Mouse (Mus musculus): Measurements from ENCODE around the gene Dolk.

The Dolk gene

GRCm38 (mm10) chr2:30286192-30287026 lies at the start of gene Dolk, which contains the start of gene Nup188:
TSS of gene Dolk (minus strand) at chr2:30286334.
TSS of gene Nup188 (plus strand) at chr2:30286397.
- DNase-seq, result peak; percentile 99

DNA sequence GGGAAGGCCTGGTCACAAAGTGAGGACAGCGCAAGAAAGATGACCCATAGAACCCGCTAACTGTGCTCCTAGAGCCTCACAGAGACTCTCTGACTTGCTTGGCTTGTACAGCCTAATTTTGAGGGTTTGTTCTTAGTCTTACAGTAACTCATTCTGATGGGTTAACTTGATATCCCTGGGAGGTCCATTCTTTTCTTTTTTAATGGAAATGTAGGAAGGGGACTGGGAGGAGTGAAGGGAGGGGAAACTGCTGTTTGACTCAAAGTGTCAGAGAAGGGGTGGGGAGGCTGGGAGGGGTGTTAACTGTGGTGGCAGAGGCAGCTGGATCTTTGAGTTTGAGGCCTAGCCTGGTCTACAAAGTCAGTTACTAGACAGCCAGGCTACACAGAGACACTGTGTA lies 49.2 kb upstream of the Dolk start:
- DNase-seq, result no peak

DNA sequence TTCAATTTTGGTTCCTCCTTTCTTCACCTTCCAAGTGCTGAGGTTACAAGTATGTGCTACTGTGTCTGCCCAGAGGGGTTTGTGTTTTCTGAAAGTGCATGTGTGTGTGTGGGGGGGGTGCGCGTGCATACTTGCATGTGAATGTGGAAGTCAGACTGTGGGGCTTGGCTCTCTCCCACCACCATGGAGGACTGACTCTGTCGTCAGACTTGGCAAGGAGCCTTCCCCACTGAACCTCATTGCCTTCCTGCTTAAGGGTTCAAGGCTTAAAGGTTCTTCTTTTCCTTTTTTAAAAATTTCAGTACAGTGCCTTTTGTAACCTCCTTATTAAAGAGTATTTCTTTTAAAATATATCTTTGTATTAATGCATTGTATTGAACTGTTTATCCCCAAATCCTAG lies 42.7 kb upstream of the Dolk start:
- DNase-seq, result no peak

- no peak for DNase-seq
These were observed 41.1 kb upstream of the Dolk start for GRCm38 (mm10) chr2:30327276-30327675.

DNA sequence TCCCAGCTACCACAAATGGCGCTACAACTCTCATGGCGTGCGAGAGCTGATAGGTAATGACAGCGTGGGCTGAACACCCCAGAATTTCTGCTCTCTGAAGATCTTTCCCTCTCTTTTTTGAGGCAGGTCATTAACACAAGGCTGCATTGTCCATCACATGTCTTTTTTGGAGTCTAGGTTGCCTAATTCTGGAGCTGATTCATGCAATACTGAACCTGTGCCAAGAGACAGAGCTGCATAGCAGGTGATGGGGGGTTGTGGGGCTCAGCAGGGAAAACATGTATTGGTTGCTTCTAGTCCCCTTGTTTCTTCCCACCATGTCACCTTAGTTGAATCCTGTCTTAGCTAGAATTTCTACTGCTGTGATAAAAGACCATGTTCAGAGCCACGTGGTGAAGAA lies 39.2 kb upstream of the Dolk start:
- no peak for DNase-seq

GRCm38 (mm10) chr2:30323111-30323510 lies 37.0 kb upstream of the Dolk start:
- DNase-seq, result no peak

- DNase-seq, result no peak
These were observed 33.1 kb upstream of the Dolk start for GRCm38 (mm10) chr2:30319260-30319659.

DNA sequence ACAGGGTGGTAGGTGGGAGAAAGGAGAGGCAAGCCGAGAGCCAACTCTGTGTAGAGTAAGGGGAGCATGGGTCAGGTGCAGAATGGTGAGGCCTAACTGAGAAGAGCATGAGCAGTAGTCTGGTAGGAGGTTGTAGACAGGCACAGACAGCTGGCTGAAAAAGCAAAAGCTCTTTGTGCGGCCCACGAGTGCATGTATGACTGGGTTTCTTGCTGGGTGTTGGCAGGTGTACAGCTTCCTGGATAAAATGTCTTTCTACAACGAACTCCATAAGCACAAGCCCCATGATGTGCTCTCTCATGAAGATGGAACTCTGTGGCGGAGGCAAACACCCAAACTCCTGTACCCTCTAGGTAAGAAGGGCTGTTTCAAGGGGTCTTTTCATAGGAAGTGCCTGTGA lies 30.8 kb upstream of the Dolk start:
- no peak for DNase-seq

GRCm38 (mm10) chr2:30316136-30316535 lies 30.0 kb upstream of the Dolk start:
- no peak for DNase-seq

DNA sequence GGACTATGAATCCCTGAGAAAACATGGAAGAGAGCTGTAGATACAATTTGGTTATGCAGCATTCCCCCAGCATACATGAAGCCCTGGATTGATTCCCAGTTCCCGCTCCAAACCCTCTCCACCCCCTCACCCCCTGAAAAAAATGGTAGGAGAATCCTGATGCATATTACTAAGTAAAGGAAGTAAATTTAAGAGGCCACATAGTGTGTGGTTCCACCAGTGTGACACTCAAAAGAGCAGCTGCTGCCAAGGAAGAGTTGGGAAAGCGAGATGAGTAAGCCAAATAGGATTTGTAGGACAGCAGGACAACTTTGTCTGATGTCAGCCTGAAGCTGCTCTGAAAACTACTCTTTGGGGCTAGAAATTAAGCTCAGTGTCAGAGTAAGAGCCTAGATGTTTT lies 25.3 kb upstream of the Dolk start:
- DNase-seq, result no peak

DNA sequence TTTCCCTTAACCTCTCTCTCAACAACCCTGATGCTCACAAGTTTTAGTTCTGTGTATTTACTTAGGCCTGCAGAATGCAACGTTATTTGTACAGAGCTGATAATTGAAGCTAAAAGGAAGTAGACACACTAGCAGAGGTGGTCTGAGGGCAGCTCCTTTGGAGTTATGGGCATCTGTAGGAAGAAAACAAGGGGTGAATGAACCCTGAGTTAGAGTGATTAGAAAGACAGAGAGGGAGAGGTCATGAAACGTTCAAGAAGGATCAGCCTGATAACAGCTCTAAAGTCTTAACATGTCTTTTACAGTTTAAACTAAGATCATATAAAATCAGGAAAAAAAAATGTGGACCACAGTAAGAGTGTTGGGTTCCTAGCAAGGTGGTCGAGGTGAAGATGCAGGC lies 23.2 kb upstream of the Dolk start:
- DNase-seq, result no peak

DNA sequence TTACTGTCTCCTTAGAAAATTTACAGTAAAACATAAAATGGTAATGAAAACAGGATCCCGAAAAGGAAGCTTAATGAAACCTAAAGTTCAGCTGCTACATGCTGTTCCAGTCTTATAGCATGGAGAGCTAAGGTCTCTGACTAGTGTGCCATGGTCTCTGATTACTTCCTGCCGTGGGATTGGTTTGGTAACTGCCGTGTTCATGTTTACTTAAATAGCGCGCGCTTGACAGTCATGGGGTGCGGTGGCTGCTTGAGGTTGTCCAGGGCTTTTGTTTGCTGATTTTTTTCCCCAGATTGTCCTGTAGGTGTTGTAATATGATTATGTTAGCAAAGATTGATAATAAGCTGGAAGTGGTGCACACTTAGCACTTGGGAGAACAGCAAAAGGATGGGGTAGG lies 20.0 kb upstream of the Dolk start:
- DNase-seq, result no peak

GRCm38 (mm10) chr2:30299966-30300365 lies 13.8 kb upstream of the Dolk start:
- no peak for DNase-seq

- no peak for DNase-seq
These were observed 13.4 kb upstream of the Dolk start for GRCm38 (mm10) chr2:30299525-30299924.

DNA sequence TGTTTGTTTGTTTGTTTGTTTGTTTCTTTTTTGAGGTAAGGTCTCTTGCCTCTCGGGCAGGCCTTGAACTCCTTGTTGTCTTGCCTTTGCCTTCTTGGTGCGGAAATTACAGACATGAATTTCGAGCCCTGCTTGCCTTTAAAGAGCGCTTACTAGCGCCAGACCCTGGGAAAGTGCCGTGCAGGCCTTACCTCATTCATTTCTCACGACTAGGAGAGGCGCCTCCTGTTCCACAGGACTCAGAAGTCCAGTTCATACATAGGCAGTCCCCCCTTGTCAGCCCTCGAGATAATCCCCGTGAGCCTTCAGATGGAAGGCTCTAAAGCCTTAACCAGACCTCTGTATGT lies 866 bp upstream of the Dolk start:
- DNase-seq, result peak; percentile 35

DNA sequence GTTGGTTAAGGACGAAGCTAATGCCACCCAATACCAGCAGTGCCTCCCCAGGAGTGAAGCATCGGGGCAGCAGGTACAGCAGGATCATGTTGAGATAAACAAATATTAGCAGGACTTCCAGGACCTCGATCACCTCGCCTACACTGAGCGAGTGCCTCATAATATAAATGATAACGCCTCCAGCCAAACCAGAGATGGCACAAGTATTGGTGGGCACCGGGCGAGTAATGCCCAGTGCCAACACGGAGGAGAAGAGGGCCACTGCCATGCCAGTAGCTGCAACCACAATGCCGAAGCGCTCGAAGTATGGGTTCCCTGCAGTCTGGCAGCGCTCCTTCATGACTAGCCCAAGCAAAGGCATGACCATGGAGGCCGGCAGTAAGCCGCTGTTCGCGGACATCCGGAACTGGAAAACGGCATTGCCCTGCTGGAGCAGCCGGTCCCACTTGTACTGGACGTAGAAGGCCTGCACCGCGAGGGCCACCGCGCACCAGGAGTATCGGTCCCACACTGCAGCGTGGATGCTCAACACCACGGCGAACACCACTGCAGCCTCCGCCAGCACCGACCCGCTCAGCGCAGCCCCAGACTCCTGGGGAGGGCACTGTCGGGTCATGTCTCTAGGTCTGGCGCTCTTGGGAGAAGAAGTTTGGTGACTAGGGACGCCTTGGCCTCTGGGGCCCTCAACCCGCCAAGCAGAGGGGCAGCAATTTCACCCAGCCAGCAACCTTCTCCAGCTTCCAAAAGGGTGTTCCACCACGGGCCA lies 535 bp downstream of the Dolk start:
- DNase-seq, result peak; percentile 48

DNA sequence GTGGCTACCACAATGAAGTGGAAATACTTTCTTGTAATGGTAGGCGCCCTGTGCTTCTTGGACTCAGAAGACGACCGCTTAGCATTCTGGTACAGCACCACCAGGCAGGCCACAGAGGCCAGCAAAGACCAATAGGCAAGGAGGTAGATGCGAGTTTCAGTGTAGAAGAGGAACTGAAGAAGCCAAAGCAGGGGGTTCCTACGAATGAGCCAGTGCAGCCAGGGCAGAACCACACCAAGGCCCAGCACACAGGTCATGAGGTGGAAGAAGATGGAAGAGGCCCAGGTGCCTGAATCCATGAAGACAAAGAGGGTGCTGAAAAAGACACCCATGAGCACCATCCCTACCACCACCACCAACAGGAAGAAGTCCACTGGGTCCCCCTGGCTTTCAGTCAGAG lies 1.1 kb downstream of the Dolk start:
- DNase-seq, result no peak

GRCm38 (mm10) chr2:30283193-30283592 lies 2.9 kb downstream of the Dolk start:
- no peak for DNase-seq

DNA sequence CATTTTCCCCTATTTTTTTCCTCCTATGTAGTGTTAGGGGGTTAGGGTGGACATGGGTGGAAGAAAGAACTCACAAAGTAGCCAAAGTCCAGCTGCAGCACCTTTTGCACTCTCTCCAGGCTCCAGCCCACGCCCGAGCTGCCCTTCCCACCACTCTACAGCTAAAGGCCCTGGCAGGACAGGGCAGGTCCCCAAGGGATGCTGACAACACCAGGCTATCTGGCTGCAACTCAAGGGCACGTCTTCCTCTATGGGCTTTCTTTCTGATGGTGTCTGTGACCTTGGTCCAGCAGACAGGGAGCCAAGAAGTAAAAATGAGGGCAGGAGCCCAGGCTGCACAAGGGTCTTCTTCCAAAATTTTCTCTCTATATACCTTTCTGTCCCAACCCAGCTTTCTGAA lies 4.5 kb downstream of the Dolk start:
- DNase-seq, result no peak

- DNase-seq, result no peak
These were observed 5.4 kb downstream of the Dolk start, which contains the start of gene Gm28038 for GRCm38 (mm10) chr2:30280743-30281142. TSS of gene Gm28038 (plus strand) at chr2:30281043.

DNA sequence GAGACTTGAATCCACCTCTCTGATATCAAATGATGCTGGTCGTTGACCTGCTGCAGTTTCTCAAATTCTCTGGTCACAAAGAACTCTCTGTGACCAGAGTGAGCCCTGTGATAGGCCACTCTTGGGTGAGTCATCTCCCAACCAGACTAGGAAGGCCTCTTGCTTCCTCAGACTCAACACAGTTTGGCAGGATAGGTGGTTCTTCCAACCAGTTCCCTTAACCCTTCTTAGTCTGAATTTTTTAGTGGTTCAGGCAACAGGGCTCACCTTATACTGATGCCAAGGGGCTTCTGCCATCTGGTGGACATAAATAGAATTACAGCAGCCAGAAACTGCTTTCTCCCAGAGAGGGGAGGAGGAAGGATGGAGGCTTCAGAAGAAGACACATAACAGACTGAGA lies 16.0 kb downstream of the Dolk start:
- peak; percentile 72 for DNase-seq

DNA sequence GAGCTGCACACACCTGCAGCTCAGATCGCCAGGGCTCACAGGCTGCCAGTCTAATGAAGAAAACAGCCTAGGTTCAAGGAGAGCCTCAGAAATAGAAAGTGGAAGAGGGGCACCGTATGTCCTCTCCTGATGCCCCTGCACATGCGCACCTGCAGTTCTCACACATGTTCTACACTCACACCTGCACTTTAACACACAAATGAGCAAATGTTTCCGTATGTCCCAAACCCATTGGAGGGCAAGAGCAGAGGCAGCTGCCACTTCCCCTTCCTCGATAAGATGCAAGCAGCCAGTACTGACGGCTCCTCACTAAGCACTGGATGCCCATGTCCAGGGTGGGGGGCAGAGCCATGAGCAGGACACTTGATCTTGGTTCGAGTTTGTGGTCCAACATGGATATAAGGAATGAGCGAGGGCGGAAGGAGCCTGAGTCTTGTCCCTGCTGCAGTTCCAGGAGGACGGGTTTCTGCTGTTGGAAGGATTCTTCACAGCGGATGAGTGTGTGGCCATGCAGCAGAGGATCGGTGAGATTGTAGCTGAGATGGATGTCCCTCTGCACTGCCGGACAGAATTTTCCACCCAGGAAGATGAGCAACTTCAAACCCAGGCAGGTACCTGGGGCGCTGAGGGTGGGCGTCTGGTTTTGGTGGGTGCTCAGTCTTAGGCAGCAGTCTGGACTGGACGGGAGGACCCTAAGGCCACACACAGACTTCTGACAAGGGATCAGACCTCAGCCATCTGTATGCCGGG lies 16.7 kb downstream of the Dolk start:
- DNase-seq, result no peak

DNA sequence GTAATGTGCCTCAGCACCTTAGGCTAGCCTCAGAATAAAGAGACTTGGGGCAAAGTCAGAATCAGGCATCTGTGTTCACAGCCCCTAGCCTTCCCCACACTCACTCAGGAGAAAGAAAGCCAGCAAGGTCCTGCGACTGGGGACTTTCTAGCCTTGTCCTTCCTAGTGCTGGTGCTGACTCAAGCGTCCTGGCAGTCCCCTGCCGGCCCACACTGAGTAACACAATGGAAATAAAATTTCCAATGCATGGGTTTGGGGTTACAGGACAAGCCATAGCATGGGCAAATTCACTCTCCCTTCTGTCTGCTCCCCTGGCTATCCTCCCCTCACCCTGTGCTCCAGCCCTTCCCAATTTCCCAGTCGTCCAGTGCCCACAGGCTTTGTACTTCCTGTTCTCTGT lies 17.8 kb downstream of the Dolk start:
- DNase-seq, result no peak

DNA sequence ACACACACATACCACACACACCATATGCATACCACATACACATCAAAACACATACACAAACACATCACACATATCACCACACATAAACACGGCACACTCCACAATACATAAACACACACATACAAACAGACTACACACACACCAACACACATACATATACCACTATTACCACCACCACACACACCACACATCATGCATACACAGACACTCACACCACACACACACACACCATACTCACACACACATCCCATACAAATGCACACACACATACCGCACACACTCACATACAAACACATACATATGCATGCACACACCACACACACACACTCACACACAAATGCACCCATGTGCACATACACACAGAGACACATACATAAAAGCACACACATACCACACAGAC lies 18.7 kb downstream of the Dolk start:
- no peak for DNase-seq

All from kidney, postnatal 10 days (tissue).